Mouse (Mus musculus): ENCODE data around the gene Spo11.

The Spo11 gene

DNA sequence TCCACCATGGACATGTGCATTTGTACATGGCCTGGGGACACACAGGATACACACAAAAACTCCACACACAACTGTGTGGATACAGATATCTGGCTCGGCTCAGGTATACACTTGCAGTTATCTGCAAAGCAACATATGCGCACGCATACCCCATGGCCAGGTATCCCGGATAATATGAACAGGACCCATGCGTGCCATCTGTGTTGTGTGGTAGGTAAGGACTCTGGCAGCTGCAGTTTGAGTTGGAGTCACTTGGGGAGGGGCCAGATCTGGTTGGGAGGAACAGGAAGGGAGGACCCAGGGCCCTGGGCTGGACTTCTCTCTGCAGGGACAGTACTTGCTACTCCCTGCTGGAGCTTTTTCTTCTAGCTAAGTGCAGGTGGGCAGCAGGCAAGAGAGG is 58.2 kb downstream of the Spo11 start:
- DNase-seq = peak; percentile 91

DNA sequence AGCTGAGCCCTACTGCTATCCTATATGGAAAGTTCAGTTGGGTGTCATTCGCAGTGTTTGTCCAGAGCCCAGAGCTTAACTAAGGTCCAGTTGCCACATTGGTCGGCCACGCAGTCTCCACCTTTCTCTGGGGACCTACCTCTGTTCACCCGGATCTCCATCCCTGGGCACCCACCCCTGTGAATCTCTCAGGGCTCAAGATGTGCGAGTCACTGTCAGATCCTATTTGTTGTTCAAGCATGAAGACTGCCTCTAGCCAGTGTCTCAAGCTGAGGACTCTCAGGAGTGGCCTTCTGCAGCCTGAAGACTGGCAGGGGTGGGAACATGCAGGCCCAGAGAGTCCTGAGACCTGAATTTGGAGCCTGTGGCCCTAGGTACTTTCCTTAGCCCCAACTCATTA is 58.6 kb downstream of the Spo11 start:
- DNase-seq = peak; percentile 88

DNA sequence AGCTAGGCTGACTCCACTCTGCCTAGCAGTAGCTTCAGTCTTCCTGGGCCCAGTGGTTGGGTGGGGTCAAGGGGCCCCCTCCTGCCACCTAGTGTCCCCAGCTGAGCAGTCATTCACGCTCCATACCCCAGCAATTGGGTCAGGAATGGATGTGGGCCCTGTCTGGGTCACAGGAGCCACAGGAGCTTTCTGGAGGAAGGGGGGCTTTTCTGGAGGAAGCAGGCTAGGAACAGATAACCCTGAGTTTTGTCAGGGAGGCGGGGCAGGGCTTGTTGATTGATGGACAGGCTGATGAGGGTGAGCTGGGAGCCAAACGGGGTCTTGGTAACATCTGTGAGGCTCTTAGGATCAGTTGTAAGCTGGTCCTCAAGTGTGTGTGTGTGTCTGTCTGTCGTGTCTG is 59.1 kb downstream of the Spo11 start:
- DNase-seq = no peak

DNA sequence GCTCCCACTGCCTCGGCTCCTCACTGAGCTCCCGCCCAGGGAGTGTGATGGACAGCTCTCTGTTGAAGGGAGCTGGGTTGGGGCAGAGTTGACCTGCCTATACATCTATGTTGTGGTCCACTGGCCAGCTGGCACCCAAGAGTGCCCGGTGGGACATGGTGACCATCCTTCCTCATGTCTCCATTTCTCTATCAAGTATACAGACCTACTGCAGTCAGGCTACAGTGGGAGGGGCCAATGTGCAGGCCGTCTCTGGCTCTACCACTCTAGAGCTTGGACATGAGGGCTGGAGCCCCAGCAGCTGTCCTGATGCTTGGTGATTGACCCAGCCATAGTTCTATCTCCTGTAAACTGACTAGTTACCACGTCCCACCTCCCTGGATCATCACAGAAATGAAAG is 59.8 kb downstream of the Spo11 start:
- DNase-seq = no peak

DNA sequence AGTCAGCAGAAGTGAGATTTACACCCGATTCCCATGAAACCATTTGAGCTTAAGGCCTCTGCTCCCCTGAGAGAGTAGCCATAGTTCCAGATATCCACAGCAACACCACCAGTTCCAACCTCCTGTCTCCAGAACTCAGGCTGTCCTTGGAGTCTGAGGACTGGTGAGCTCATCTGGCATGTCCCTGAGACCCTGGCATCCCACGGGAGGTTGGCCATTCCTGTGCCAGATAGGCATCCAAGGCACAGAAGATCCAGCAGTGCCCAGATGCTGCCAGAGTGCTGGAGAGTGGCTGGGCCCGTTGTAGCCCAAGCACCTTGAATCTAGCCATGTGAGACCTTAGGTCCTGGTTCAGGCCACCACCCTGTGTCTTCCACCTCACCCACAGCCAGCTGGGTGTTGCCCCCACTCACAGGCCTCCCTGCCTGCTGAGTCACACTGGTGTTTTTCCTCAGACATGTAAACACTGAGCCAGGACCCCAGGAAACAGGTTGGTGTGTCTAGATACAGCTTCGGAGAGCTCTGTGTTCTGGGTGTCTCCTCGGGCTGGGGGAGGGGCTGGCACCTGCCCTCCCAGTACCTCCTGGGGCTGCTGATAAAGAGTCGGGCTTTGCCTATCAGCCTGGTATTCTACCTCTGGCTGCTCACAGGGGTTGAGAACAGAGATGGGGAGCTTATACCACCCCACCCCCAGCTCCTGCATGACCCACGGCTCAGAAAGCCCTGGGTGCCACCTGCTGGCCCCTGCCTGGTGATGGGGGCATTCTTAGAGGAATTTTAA is 60.5 kb downstream of the Spo11 start:
- DNase-seq = peak; percentile 90

DNA sequence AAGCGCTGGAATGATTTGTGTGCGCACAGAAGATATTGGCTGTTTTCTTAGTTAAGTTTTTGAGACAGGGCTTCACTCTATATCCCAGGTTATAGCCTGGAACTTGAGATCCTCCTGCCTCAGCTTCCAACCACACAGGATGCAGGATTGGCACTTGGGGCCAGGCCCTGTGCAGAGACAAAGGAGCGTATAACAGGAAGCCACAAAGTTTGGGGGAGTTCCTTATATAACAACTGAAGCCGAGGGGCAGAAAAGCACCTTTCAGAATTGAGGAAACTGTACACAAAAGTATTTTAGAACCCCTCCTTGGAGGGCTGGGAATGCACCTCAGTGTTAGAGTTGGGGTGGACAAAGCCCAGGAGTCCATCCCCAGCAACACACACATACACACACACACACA is 61.5 kb downstream of the Spo11 start:
- no peak for DNase-seq

DNA sequence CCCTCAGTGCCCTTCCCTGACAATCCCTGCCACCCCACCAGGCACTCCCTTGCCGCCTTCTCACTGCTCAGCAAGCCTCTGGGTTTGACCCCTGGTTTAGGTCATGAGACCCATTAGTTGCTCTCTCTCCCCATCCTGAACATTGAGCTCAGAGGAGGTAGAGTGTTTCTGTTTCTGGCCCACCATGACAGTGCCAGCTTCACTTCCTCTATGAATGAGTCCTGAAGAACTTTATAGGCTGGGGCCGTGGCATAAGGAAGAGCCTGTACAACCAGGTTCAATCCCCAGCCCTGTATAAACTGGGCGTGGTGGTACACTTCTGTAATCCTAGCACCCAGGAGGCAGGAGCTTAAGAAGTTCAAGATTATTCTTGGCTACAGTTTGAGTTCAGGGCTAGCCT is 63.3 kb downstream of the Spo11 start:
- no peak for DNase-seq

DNA sequence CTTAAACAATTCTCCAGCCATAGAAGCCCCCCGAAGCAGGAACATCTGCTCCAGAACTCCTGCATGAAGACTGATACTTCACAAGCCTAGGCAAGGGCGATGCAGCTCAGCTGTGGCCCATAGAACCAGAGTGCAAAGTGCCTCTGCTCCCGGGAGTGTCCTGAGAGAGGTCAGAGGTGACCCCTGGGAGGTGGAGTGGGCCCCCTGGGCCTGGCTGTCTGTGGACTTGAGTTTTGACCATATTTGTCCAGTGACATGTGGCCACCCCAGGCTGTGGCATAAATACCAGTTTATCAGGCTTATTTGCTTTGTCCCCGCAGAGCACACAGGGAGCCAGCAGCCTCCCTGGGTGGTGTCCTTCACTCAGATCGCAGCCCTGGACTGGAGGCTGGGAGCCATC is 63.7 kb downstream of the Spo11 start:
- no peak for DNase-seq

DNA sequence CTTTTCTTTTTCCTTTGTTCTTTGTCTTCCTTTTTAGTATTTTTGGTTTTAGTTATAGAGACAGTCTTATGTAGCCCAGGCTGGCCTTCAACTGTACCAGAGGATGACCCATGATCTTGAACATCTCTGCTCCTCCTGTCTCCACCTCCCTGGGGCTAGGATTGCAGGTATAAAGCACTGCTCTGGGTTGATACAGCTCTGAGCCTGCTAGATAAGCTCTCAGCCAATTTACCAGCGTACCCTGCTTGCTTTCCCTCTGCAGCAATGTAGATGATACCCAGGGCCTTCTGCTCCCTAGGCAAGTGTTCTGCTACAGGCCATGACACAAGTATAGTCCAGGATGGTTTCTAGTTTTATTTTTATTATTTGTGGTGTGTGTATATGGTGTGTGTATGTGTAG is 64.4 kb downstream of the Spo11 start:
- no peak for DNase-seq

DNA sequence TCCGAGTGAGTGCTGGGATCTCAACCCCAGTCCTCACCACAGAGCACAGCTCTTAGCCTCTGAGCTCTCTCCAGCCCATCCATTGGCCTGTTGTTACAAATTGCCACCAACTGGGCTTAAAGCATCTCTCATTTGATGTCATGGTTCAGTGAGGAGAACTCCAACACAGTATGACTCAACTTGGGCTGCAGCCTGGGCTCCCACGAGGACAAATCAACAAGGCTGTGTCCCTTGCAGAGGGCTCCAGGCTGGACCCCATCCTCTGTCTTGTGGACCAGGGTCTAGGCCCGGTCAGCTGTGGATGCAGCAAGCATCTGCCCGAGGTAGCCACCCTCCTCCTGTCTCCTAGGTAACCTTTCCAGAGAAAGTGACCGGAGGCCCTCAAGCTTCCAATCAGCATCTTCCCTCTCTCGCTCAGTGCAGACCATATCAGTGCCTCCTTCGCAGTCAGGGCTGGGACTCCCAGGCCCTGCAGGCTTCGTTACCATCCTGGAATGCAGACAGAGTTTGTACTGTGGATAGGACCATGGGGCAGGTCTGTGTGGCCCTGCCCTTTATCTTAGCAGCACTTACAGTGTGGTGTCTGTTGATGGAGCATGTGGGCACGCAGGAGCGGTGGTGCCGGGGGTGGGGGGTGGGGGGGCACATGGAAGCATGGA is 65.1 kb downstream of the Spo11 start:
- no peak for DNase-seq
